Mouse (Mus musculus) cerebellum, postnatal 14 days (tissue): ENCODE measurements around the gene Gm13271.
"Not testable (repeated sequence)": the region's sequence is repeated elsewhere in the genome, so short reads cannot be mapped to it uniquely, and the experiment has no call there.

Source experiments
- DNase-seq, 2 experiments: peaks; one replicate each; pipeline ENCODE4 v3.0.0; 2021; ENCODE audit warnings: mixed read lengths in 2 of 2

Gm13271 gene

GRCm38 (mm10) chr4:88754818-88755340 is at the start of gene Gm13271:
Gene Gm13271 (plus strand): TSS chr4:88754868.
- DNase-seq, result peak; percentile 72 to 74

- no peak for DNase-seq
Measured at GRCm38 (mm10) chr4:88705924-88706323, 48.7 kb upstream of the Gm13271 start.

GRCm38 (mm10) chr4:88707128-88707826 is 47.4 kb upstream of the Gm13271 start:
- no peak for DNase-seq

DNA sequence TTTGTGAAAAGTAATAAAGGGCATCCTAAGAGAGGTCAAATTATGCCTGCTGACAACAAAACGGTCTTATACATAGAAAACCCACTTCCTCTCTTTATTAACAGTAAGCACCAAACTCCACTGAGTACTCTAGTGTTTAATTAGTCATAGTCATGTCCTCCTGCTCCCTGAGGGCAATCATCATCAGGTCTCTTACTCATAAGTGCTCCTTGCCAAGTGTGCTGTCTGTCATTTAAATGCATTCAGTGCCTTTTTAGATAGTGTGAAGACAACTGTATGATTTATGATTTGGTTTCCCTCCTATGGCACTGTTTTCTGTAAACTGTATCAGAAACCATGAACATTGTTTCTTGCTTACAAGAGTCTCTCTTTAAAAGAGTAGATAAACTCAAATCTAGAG is 40.4 kb upstream of the Gm13271 start:
- DNase-seq, result no peak

DNA sequence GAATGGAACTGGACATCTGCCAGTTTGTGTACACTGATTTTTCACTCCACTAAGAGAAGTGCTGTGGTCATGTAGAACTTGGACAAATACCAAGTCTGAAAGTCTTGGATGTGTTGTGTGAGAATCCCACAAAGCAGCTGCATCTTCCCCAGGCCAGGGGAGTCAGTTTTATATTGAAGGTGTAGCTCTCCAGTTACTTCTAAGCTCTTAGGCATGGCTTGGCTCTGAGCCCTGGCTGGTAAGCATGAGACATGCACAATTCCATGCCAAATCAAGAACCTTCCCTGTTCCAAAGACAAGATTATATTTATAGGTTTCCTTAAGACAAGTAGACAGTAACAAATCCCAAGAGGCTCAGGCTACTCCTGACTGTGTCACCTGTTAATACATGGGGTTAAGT is 39.6 kb upstream of the Gm13271 start:
- peak; percentile 32 to 46 for DNase-seq

DNA sequence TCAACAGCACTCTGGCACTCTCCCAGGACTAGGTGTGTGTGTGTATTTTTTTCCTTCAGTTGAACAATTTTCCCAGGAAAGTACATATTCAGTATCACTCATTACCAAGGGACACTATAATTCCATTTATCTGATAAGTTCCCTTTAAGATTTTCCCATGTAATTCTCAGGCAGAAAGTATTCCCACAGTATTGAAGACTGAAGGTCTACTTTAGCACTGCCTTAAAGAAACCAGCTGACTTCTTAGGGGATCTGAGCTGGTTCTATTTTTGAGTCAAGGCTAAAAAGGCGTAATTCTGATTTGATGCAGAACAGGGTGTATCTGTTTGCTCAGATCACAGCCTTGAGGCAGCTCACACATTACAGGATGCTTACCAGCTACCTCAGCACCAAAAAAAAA is 36.0 kb upstream of the Gm13271 start:
- DNase-seq, result no peak

- DNase-seq, result peak; percentile 95 to 97
Measured at GRCm38 (mm10) chr4:88721791-88722721, 32.6 kb upstream of the Gm13271 start, which contains the start of the genes Gm26566 and Klhl9. Gene Gm26566 (plus strand): TSS chr4:88721805. Gene Klhl9 (minus strand): TSS chr4:88722465.

DNA sequence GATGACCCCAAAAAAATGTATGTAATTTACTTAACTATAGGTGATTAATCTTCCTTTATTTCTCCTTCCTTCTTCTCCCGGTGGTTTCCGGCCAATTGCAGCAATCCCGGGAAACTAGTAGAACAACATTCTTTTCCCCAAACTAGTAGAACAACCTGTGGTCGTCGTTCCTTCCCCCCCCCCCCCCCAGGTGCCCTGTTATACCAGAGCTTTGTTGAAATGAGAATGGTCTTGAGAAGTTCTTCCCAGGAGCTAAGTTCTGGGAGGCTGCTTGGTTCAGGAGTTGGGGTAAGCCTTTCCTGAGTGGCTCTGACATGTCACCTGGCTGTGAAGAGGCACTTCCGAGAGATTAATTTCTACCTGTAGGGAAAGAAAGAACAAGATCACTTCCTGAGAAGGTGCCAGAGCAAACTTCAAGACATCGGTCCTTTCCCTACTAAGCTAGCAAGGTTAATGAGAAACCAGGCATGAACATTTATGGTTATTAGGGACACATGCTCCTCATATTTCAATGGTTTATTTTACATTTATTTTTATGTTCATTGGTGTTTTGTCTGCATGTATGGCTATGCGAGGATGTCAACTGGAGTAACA is 31.1 kb upstream of the Gm13271 start:
- DNase-seq, result no peak

DNA sequence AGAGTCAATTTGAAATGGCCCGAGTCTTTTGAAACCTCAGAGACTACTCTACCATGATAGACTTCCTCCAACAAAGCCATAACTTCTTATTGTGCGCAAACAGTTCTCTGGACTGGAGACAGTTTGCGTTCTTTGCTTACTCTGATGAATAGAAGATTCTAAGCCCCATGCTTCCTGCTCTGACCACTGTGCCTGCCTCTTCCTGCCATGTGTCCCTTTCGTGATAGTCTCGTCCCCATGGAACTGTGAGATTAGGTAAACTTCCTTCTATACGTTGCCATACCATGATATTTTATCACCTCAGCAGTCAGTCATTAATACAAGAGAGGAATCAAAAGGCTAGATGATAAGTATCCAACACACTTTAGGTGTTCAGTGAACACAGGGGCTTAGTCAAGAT is 27.9 kb upstream of the Gm13271 start:
- DNase-seq, result no peak

DNA sequence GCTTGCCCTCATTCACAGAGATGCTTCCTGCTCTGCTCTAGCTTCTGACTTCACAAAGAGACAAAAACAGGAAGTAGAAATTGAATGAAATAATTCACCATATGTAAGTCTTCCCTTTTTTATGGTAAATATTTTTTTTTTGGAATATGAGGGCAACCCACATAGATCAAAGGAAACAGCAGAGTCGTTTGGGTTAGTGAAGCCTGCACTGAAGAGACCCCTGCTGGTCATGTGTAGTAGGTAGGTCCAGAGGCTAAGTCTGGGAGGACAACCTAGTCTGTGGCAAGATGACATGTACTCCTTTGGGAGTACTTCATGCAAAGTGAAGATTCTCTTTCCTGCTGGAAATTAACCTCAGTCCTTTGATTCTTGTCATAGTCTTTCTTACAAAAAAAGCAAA is 27.3 kb upstream of the Gm13271 start:
- peak in 1 of 2 experiments; percentile 22 for DNase-seq

DNA sequence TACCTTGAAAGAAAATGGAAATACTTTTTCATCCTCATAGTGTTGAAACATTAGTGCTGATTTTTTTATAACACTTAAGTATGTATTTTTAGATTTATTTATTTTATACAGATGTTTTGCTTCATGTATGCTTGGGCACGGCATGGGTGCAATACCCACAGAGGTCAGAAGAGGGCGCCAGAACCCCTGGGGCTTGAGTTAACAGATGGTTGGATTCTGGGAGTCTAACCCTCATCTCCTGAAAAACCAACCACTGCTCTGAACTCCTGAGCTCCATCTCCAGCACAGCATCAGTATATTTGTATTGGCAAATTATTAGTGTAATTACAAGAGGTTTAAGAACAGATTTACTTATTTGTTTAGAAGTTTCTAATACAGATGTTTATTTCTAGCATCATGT is 16.2 kb upstream of the Gm13271 start:
- DNase-seq, result peak; percentile 64 to 77

- no peak for DNase-seq
Measured at GRCm38 (mm10) chr4:88739036-88739435, 15.6 kb upstream of the Gm13271 start.

- DNase-seq, result no peak
Measured at GRCm38 (mm10) chr4:88741426-88741825, 13.2 kb upstream of the Gm13271 start.

GRCm38 (mm10) chr4:88742771-88743371 is 11.8 kb upstream of the Gm13271 start:
- DNase-seq, result no peak

GRCm38 (mm10) chr4:88744207-88744606 is 10.5 kb upstream of the Gm13271 start:
- no peak for DNase-seq

- DNase-seq, result no peak
Measured at GRCm38 (mm10) chr4:88749926-88750325, 4.7 kb upstream of the Gm13271 start.

DNA sequence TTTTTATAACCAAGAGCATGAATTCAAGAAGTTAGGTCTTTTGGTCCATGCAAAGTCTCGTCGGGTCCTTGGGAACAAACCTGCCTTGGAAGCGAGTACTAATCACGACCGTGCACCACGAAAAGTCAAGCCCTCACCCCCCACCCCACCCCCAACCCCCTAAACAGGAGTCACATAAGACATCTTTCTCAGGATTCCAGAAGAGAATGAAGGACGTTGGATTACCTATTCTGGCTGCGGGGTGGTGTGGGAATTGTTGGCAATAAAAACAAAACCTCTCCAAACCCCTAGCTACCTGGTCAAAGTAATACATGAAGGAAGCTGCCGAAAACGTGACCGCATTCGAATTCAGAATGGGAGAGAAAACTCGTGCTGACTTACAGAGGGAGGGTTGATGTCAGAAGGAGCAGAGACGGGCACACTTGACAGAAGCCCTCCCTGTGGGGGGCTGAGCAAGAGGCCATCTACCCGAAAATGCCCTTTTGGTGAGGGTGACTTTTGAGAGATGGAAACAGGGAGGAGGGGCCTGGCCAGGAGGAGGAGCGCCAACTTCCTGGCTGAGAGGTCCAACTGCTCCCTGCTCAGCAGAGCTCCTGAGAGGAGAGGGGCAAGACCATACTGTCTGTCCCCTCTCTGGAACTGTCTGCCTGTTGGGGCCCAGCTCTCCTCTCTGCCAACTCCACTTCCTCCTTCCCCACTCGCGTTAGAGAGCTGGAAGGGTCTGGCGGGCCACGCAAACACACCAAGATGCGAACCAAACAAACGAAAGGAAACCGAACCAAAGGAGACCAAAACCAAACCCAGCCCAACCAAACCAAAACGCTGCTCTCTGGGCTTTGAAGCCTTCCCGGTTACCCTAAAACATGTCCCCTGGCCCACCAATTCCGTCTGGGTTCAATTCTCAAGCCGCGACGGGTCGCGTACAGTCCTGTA is 2.2 kb downstream of the Gm13271 start:
- DNase-seq, result peak in 1 of 2 experiments; percentile 18

DNA sequence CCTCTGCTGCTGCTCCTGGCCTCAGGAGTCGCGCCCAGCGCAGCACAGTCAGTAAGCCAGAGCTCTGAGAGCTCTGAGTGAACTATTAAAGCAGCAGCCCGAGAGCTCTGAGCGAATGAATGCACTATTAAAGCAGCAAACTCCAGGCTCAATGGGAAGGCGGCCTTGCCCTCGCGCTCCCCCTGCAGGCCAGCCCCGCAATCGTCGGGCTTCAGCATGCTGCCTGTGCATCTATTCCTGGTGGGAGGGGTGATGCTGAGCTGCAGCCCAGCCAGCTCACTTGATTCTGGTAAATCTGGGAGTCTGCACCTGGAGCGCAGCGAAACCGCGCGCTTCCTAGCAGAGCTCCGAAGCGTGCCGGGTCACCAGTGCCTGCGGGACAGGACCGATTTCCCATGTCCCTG is 3.0 kb downstream of the Gm13271 start:
- DNase-seq, result peak; percentile 87 to 88

DNA sequence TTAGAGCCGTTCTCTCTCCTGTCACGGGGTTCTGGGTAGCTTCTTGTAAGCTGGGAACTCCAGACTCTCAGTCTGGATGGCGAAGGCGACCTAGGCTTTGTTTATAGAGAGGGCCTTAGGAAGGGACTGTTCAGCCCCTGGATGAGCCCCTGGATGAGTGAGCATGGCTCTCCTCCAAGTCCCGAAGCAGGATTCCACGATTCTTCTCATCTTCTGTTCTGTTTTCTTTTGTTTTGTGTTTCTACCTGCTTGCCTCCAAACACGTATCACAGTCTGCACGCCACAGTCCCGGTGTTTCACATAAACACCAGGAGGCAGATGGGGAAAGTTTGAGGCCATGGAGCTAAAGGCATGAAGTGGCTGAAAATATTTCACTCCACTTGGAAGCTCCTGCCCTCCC is 4.1 kb downstream of the Gm13271 start:
- not testable (repeated sequence) for DNase-seq

DNA sequence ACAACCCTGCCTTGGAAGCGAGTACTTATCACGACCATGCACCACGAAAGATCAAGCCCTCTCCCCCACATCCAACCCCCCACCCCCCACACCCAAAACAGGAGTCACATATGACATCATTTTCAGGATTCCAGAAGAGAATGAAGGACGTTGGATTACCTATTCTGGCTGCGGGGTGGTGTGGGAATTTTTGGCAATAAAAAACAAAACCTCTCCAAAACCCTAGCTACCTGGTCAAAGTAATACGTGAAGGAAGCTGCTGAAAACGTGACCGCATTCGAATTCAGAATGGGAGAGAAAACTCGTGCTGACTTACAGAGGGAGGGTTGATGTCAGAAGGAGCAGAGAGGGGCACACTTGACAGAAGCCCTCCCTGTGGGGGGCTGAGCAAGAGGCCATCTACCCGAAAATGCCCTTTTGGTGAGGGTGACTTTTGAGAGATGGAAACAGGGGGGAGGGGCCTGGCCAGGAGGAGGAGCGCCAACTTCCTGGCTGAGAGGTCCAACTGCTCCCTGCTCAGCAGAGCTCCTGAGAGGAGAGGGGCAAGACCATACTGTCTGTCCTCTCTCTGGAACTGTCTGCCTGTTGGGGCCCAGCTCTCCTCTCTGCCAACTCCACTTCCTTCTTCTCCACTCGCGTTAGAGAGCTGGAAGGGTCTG is 5.1 kb downstream of the Gm13271 start, which contains the start of gene Gm13283:
Gm13283 (plus strand) TSS at position 510 of the 659 bp plus-strand sequence.
- DNase-seq, result peak; percentile 30 to 41

DNA sequence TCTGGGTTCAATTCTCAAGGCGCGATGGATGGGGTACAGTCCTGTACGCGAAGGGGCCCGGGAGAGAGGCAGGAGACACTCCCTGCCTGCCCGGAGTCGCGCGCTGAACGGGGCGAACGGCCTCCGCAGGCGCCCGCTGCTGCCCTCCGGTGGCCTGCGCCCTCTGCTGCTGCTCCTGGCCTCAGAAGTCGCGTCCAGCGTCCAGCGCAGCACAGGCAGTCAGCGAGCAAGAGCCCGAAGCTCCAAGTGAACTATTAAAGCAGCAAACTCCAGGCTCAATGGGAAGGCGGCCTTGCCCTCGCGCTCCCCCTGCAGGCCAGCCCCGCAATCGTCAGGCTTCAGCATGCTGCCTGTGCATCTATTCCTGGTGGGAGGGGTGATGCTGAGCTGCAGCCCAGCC is 5.8 kb downstream of the Gm13271 start:
- DNase-seq, result peak; percentile 54 to 59
